Mouse (Mus musculus) T-helper 17 cell (primary cell): ENCODE results near the gene Gm10203.

Experiments used
- in situ Hi-C, 2 experiments: fragments of 300-600 bp; cut with MboI, MseI; formaldehyde crosslinking; loops; 1 replicate in 1 of 2; 2 replicates in 1 of 2; pipeline ENCODE4 v1.15.1; 2025; ENCODE audit warnings: high pct_unique_total_duplicates in 2 of 2

Gm10203 gene

DNA sequence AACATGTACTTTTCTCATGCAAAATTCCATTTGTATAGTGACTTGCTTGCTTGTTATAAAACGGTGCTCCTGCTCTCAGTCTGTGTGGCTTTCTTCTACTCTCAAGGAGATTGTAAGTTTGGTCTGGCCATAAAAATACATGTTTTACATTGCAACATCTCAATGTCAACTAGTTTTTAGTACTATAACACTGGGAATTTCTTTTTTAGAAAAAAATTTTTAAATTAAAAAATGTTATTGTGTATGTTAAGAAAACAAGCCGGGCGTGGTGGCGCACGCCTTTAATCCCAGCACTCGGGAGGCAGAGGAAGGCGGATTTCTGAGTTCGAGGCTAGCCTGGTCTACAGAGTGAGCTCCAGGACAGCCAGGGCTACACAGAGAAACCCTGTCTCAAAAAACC is at the start of gene Gm10203:
Gene Gm10203, plus strand, starts transcription at position 301 of the 400 bp plus-strand sequence.
- in situ Hi-C loops = loop anchor here in 1 of 2 experiments (5.0 kb wide), 1 partner anchor 242 kb away; no protein-coding TSS in a partner anchor

DNA sequence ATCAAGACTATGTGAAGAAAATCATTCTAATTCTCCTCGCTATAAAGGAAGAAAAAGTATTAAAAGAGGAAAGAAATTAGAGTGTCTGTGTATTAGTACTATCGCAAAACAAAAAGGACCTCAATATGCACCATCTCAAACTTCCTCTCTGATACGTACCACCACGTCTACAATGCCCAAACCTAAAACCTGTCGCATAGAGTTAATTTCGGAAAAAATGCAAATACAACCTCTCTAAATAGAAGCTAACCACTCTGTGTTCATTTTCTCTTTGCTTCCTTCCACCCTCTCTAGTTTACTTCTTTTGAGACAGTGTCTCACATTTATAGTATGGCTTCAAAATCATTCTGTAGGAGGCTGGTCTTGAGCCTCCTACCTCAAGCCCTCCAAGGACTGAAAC is 37.6 kb upstream of the Gm10203 start:
- in situ Hi-C loops = no loop called here

DNA sequence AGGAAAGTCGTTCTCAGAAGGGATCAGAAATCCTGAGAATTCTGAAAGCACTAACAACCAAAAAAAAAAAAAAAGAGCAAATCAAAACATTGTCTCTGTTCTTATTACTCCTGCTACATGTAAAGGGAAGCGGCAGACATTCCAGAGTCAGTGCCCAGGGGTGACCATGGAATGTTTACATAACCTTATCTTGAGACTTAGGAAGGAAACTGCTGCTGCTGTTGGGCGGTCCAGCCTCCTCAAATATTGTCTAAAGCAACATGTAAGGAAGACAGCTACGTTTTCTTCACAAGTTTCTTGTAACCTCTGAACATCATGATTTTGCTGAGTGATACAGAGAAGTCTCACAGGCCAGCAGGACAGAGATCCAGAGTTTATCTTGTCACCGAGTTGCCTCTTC is 36.5 kb upstream of the Gm10203 start:
- in situ Hi-C loops = no loop called here

DNA sequence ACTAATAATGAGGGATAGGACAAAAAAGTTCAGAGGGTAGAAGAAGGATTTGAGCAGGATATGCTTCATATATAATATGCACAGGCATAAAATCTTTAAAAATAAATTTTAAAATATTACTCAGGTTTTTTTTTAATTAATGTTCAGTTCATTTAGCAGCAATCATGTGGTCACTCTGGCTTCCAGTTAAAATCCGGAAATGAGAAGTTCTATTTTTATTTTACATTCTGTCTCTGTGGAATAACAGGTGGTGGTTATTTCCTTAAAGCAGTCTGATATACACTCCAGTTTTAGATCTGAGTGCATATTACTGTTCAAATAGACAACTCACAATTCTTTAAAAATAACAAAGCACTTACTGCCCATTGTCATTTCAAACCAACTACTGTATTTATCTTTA is 35.4 kb upstream of the Gm10203 start:
- in situ Hi-C loops = no loop called here

DNA sequence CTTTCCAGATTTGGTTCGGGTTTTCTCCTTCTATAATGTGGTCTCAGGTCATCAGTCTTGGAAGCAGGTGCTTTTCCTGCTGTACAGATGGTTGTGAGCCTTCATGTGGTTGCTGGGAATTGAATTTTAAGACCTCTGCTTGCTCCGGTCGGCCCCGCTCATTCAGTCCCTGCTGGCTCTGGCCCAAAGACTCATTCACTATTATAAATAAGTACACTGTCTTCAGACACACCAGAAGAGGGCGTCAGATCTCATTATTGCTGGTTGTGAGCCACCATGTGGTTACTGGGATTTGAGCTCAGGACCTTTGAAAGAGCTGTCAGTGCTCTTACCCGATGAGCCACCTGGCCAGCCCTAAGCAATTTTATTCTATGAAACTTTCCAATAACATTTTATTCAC is 34.6 kb upstream of the Gm10203 start:
- in situ Hi-C loops = no loop called here

DNA sequence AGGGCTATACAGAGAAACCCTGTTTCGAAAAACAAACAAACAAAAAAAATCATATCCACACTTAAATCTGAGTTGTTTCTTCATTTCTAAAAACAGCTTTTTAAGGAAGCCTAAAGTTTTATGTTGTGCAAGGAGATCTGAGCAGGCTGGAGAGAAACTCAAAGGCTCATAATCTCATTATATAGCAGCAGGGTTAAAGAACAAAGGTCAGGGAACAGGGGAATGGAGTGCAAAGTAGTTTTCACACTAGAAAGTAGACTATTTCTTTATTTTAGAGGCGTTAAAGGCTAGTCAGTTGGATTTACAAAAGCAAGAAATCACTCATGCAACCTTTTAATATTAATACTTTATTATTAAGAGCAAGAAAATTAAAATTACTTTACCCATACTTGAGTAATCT is 33.7 kb upstream of the Gm10203 start:
- in situ Hi-C loops = no loop called here

DNA sequence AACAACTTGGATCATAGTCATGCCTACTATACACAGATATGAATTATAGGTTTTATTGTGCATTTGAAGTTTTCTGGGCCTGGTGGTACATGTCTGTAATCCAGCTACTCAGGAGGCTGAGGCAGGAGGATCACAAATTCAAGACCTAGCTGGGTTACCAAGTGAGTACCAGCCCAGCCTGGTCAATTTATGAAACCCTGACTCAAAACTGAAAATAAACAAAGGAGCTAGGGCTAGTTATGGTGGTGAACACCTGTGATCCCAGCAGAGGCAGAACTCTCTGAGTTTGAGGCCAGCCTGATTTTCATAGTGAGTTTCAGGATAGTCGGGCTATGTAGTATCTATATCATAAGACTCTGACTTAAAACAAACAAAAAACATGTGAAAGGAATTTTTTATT is 32.7 kb upstream of the Gm10203 start:
- in situ Hi-C loops = no loop called here

DNA sequence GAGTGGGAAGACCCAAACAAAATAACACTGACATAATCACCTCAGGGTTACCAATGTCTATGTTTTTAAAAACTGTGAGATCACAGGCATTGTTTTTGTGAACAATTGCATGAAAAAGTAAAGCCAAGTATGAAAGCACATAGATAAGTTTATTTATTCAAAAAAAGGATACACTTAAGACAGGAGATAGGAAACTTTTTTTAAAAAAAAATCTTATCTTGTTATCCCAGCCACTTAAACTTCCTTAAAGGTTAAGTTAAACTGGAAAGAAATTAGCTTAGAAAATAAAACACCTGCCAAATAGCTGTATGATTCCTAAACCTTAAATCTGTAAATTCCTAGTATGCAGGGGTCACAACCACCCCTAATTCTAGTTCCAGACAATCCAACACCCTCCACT is 31.0 kb upstream of the Gm10203 start:
- in situ Hi-C loops = no loop called here

DNA sequence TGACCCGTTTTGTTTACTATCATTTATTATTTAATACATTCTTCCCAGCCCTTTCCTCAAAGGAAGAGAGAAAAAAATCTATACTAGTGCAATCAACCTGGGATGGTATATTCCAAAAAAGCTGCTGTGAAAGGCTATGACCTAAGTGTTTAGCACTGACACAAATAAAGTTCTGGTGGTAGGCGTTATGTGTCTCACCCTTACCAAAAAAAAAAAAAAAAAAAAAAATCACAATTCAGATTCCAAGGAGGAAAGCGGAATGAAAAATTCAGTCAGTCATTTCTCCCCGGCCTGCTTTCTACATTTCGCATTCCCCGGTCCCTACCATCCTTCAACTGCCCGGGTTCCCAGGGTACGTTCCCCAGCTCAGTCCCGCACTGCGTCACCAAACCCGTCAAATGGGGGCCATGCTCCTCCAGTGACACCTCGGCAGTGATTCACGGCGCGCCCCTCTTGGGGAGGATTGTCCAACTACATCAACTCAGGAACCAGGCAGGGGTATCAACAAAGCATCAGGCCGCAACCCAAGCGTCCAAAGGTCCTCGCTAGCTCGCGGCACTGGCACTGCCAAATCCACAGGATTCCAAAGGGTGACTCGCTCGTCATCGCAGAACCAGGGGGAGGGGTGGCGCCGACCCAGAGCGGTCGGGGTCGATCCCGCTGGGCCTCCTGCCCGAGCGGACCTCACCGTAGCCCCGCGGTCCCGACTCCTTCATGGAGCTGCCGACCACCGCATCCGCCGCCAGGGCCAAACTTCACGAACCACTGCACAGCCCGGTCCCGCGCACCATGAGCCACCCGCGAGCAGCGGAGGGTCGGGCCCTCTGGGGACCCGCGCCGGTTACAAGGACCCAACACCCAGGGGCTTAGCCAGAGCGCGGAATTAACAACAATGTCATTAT is 29.5 kb upstream of the Gm10203 start:
- in situ Hi-C loops = no loop called here

DNA sequence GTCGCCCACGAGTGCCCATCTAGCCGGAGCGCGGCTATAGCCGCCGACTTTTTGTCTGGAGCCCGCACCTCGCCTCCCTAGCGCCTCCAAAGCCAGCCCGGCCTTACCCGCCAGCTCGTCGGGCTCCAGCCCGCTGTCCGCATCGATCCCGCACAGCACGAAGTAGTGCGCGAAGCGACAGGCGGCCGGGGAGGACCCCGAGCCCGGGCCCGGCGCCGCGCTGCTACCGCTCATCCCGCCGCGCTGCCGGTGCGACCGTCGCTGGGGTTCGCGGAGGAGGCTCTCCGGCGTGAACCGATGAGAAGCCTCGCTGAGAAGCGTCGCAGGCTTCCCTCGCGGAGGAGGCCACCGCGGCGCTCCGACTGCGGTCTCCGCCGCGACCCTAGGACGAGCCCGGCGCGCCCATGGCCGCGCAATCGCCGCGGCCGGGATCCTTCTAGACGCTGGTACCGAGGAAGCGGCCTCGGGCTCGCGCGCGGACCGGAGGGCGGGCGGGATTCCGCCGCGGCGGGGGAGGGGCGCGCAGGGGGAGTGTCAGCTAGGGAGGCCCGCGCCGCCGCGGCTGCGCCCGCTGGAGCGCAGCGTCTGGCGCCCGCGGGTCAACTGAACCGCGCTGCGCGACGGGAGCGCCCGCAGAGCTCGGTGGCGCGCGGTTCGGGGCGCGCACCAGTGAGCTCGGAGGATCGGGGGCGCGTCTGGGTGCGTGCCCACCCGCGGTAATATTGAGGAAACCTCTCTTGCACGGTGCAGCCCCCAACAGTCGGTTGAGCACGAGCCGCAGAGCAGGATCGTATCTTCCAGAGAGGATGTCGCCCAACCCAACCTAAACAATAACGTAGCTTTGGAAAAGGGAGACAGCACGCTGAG is 28.7 kb upstream of the Gm10203 start, which contains the start of gene Dennd5b:
Gene Dennd5b, minus strand, starts transcription at position 605 of the 867 bp plus-strand sequence.
- in situ Hi-C loops = no loop called here

DNA sequence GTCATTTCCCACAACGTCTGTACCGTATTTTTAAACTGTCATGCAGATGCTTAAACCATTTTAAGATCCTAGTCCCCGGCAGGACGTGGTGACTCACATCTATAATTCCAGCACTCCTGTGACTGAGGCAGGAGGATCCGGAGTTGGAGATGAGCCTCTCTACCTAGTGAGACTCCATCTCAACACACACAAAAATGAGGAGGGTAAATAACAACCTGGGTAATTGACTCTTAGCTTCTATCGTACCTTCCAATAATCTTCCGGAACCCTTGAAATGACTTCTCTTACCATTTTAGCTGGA is 28.1 kb upstream of the Gm10203 start:
- in situ Hi-C loops = no loop called here

DNA sequence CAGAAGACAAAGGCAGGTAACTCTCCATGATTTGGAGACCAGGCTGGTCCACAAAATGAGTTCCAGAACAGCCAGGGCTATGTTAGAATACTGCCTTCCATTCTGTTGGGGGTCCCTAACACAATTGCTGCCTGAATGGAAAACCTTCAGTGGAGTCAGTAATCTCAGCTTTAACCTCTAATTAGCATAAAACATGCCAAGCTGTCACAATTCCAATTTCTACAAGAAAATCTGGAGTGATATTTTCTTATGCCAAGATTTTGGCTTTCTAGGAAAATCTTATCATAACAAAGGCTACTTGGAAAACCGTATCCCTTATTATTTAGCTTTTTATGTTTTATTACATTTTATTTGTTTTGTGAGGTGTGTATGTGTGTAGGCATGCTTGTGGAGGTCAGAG is 26.5 kb upstream of the Gm10203 start:
- in situ Hi-C loops = no loop called here

DNA sequence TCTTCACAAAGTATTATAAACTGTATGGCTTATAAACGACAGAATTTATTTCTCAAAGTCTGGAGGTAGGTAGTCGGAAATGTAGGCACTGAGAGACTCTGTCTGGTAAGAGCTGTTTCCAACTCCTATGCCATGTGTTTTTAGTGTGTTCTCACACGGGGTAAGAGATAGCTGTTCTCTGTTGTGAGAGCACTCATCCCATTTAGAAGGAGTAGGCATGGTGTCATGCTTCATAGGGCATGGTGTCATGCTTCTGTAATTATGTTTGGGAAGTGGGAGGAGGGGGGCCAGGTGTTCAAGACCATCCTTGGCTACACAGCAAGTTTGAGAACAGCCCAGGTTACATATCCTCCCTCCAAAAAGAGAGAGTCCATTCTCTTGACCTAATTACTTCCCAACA is 22.4 kb upstream of the Gm10203 start:
- in situ Hi-C loops = no loop called here

DNA sequence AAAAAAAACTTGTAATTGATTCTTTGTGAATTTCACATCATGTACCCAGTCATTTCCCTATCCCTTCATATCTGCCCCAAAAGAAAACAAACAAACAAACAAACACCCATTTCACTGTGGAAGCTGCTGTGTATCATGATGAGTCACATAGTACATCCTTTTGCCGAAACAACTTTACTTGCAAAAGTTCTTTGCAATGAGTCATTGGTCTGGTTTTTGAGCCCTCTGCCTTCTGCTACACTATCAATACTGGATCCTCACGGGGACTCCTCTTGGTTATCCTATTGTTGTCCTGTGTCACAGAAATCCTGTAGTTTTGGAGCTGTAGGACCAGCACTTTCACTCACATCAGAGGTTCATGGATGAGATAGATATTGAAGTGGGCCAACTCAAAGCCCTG is 21.1 kb upstream of the Gm10203 start:
- in situ Hi-C loops = no loop called here

DNA sequence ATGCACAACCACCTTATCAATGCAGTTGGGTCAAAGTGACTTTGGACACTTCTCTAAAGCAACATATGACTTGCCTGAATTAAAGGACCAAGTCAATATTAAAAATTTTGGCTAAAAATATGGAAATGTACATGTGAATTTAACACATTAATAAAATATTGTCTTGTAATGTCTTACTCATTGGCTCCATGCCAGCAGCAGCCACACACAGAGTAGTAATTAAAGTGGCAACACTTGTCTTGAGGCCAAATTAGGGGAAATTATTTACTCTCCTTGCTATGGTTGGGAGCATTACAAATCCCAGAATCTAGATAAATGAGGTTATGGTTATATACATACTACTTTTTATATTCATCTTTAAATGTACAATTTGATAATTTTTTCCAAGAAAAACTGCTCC is 13.0 kb upstream of the Gm10203 start:
- in situ Hi-C loops = loop anchor here in 1 of 2 experiments (5.0 kb wide), 1 partner anchor 105 kb away; no protein-coding TSS in a partner anchor

DNA sequence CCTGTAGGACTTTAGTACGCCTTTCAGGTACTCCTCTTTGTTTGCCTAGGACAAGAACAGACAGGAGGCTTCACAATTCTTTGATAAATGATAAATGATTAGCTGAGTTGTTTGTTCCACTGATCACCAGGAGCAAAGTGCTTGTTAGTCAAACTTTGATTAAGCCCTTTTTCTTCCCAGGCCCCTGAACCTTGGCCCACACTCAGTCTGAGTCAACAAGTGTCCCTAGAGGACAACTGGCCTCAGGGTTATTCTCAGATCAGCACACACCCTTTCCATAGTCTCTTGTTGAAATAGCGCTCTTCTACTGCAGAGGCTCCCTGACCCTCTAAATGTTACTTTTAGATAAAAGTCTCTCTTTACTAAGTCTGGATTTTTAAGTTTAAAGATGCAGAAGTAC is 11.0 kb upstream of the Gm10203 start:
- in situ Hi-C loops = loop anchor here in 1 of 2 experiments (5.0 kb wide), 1 partner anchor 107 kb away; no protein-coding TSS in a partner anchor

DNA sequence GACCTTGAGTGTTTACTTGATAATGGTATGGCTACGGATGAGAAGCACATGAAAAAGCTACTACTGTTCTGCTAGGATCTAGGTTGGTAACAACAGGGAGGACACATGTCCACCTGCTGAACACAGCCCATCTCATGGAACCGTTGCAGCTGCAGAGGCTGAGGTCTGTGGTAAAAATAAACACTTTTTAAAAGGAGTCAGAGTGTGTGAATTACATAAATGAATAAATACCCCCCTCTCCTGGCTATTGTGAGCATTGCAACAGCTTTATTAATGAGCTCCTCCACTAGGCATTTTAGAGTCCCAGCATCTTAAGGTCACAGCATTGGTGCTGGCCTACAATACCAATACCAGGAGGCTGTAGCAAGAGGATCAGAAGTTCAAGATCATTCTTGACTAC is 10.1 kb upstream of the Gm10203 start:
- in situ Hi-C loops = loop anchor here in 1 of 2 experiments (5.0 kb wide), 1 partner anchor 108 kb away; no protein-coding TSS in a partner anchor

DNA sequence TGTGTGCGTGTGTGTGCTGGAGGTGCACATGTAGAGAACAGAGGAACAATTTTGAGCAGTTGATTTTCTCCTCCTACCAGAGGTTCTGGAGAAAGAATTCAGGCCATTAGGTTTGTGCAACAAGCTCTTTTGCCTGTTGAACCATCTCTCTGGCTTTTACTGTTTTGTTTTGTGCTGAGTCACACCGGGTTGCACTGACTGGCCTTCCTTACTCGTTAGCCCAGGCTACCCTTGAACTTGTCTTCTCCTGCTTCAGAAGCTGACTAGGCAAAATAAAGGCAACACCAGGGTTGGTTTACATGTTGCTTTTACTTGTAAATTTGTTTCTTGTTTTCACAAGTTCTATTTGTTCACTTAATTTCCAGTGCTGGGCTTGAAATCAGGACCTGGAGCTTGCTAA is 6.9 kb upstream of the Gm10203 start:
- in situ Hi-C loops = no loop called here

DNA sequence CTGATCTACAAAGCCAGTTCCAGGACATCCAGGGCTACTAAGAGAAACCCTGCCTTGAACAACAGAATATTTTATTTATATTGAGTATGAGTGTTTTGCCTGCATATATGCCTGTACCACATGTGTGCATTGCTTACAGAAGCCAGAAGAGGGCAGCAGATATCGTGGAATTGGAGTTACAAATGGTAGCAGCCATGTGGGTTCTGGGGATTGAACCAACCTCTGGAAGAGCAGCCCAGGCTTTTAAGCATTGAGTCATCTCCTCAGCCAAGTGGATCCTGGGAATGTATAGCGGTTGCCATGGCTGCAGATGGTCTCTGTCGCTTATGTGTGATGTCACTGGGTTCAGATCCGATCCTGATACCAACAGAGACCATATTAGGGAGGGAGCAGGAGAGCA is 3.3 kb upstream of the Gm10203 start:
- in situ Hi-C loops = no loop called here

DNA sequence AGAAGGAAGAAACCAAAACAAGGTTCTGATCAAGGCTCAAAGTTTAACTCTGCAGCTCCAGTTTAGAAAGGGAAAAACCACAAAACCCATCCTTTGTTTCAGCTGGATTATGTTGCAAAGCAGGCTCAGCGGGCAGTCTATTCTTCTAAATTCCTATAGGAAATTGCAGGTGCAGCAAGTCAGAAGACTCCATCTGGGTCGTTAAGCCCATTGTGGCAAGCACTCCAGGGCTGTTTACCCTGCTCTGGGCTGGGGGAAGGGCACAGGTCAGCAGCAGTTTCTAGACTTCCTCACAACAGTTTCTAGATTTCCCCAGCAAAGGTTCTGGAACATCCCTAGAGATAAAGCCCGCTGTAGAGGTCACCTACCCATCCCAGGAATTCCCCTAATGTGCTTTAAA is 1.1 kb downstream of the Gm10203 start:
- in situ Hi-C loops = loop anchor here in 1 of 2 experiments (5.0 kb wide), 1 partner anchor 241 kb away; no protein-coding TSS in a partner anchor

DNA sequence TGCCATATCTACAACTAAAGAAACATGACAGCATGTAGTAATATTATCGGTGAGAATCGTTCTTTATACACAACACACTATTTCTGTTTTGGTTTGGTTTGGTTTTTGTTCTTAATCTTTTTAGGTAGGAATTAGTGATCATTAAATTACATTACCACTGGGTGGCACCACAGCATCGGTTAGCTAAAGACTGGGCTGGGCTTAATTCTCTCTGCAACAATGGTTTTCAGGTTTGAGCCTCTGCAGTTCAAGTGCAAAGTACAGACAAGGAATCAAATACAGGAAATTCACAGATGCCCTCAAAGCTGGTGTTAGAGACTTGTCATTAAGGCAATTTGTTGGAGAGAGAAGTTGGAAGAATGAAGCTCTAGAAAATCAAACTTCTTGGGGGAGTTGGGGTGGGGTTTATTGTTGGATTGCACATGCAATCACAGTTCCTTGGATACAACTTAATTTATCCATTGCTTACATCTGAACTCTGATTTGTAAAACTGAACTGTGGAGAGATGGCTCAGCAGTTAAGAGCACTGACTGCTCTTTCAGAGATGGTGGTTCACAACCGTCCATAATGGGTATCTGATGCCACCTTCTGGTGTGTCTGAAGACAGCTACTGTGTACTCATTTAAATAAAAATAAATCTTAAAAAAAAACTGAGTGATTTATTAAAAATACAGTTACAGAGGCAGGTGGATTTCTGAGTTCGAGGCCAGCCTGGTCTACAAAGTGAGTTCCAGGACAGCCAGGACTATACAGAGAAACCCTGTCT is 2.5 kb downstream of the Gm10203 start:
- in situ Hi-C loops = loop anchor here in 1 of 2 experiments (5.0 kb wide), 1 partner anchor 240 kb away; no protein-coding TSS in a partner anchor
